Mouse (Mus musculus): ENCODE measurements around the gene Tmem150b. TPM values are rescaled to one million over a fixed set of nuclear protein-coding genes. Genes with fewer than 3 reads are reported as not detected.

Gene Tmem150b
- polyA plus RNA-seq, 1 experiment, result not detected

DNA sequence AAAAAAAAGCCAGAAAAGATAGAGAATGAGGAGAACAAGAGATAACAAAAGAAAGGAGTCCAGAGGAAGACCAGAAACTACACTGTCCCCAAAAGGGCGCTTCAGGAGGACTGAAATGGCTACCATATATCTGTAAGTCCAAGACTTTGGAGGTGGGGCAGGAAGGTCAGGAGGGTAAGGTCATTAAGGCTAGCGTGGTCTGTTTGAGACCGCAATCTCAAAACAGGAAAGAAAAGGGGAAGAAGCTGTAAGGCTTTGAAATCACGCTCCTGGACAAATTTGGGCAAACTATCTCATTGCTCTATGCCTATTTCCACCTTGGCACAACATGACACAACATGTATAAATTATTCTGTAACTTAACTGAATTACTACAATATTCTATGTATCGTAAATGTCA is 41.7 kb downstream of the Tmem150b start:
- no peak for TF ChIP-seq CTCF (IDR thresholded peaks at IDR 0.05; ENCODE audit: insufficient read depth, low read depth, low read length)
- no peak for TF ChIP-seq POLR2A (IDR thresholded peaks at IDR 0.05; ENCODE audit: insufficient read depth, low read depth, low read length)
- WGBS, result 94% methylated on average over 5 of the region's 5 CpGs
- Histone ChIP-seq H3K27ac (ENCODE audit: insufficient read depth, low read depth, low read length) (no peak overlapping the region), H3K4me1 (ENCODE audit: control insufficient read depth, insufficient read depth, low read length) (peaks cover 4% of the 10 kb centered on the region), H3K4me3 (ENCODE audit: insufficient read depth, low read depth, low read length) (no peak overlapping the region)

DNA sequence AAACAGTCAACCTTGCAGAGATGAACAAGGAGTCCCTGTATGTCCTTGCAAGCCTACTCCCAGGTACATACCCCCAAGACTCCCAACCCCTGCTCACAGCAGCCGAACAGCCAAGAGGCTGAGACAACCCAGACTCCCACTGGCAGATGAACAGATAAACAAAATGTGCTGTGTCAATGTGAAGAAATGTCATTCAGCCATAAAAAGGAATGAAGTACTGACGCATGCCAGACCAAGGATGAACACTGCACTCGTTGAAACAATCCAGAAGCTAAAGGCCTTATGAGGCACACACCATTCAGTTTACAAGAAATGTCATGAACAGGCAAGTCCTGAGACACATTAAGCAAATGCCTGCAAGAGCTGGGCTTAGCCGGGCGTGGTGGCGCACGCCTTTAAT is 49.8 kb downstream of the Tmem150b start:
- H3K27ac ChIP-seq (ENCODE audit: insufficient read depth, low read depth, low read length), result no peak overlapping the region
- H3K4me3 ChIP-seq (ENCODE audit: insufficient read depth, low read depth, low read length), result no peak overlapping the region
- 94% methylated on average over 7 of the region's 7 CpGs for WGBS

GRCm38 (mm10) chr7:4674114-4674731 is 50.8 kb downstream of the Tmem150b start:
- 90% methylated on average over 12 of the region's 12 CpGs for WGBS
- H3K27ac ChIP-seq (ENCODE audit: insufficient read depth, low read depth, low read length), result no peak overlapping the region
- no peaks in the 10 kb centered on the region for H3K4me1 ChIP-seq (ENCODE audit: control insufficient read depth, insufficient read depth, low read length)
- TF ChIP-seq POLR2A (IDR thresholded peaks at IDR 0.05; ENCODE audit: insufficient read depth, low read depth, low read length), result no peak
- no peak overlapping the region for H3K4me3 ChIP-seq (ENCODE audit: insufficient read depth, low read depth, low read length)

More for the DNA sequence above, 49.8 kb downstream of the Tmem150b start:
- no peaks in the 10 kb centered on the region for H3K4me1 ChIP-seq (ENCODE audit: control insufficient read depth, insufficient read depth, low read length)
- no peak for TF ChIP-seq POLR2A (IDR thresholded peaks at IDR 0.05; ENCODE audit: insufficient read depth, low read depth, low read length)
- no peak for TF ChIP-seq CTCF (IDR thresholded peaks at IDR 0.05; ENCODE audit: insufficient read depth, low read depth, low read length)

- Histone ChIP-seq H3K27ac (ENCODE audit: insufficient read depth, low read depth, low read length) (no peak overlapping the region), H3K4me3 (ENCODE audit: insufficient read depth, low read depth, low read length) (no peak overlapping the region), H3K4me1 (ENCODE audit: control insufficient read depth, insufficient read depth, low read length) (no peaks in the 10 kb centered on the region)
- WGBS, result 65% methylated on average over 4 of the region's 4 CpGs
- no peak for TF ChIP-seq POLR2A (IDR thresholded peaks at IDR 0.05; ENCODE audit: insufficient read depth, low read depth, low read length)
- no peak for TF ChIP-seq CTCF (IDR thresholded peaks at IDR 0.05; ENCODE audit: insufficient read depth, low read depth, low read length)
These were observed 53.1 kb downstream of the Tmem150b start for GRCm38 (mm10) chr7:4671956-4672355.

- TF ChIP-seq POLR2A (IDR thresholded peaks at IDR 0.05; ENCODE audit: insufficient read depth, low read depth, low read length) (no peak), CTCF (IDR thresholded peaks at IDR 0.05; ENCODE audit: insufficient read depth, low read depth, low read length) (no peak)
- Histone ChIP-seq H3K4me1 (ENCODE audit: control insufficient read depth, insufficient read depth, low read length) (no peaks in the 10 kb centered on the region), H3K4me3 (ENCODE audit: insufficient read depth, low read depth, low read length) (no peak overlapping the region), H3K27ac (ENCODE audit: insufficient read depth, low read depth, low read length) (no peak overlapping the region)
- 91% methylated on average over 8 of the region's 8 CpGs for WGBS
These were observed 54.3 kb downstream of the Tmem150b start for GRCm38 (mm10) chr7:4670655-4671255.

DNA sequence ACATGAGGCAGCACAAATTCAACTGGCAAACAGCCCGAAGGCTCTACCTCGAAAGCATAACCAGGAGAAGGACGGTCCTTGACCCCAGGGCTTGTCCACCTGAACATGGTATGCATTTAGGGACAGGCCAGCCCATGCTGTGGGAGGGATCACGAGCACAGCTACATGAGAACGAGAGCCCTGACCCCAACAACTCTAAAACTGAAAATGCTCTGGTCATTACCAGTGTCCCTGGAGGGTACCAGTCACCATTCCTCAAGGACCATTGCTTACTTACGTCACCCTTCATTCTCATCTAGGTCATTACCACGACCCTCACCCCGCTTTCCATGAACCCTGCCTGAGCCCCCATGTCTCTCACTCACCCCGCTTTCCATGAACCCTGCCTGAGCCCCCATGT is 55.9 kb downstream of the Tmem150b start:
- 95% methylated on average over 9 of the region's 9 CpGs for WGBS
- H3K4me1 ChIP-seq (ENCODE audit: control insufficient read depth, insufficient read depth, low read length), result no peaks in the 10 kb centered on the region
- H3K27ac ChIP-seq (ENCODE audit: insufficient read depth, low read depth, low read length), result no peak overlapping the region
- no peak overlapping the region for H3K4me3 ChIP-seq (ENCODE audit: insufficient read depth, low read depth, low read length)
- TF ChIP-seq POLR2A (IDR thresholded peaks at IDR 0.05; ENCODE audit: insufficient read depth, low read depth, low read length) (no peak), CTCF (IDR thresholded peaks at IDR 0.05; ENCODE audit: insufficient read depth, low read depth, low read length) (no peak)

- WGBS, result 90% methylated on average over 8 of the region's 8 CpGs
- Histone ChIP-seq H3K4me3 (ENCODE audit: insufficient read depth, low read depth, low read length) (no peak overlapping the region), H3K27ac (ENCODE audit: insufficient read depth, low read depth, low read length) (no peak overlapping the region), H3K4me1 (ENCODE audit: control insufficient read depth, insufficient read depth, low read length) (no peaks in the 10 kb centered on the region)
- TF ChIP-seq POLR2A (IDR thresholded peaks at IDR 0.05; ENCODE audit: insufficient read depth, low read depth, low read length) (no peak), CTCF (IDR thresholded peaks at IDR 0.05; ENCODE audit: insufficient read depth, low read depth, low read length) (no peak)
These were observed 56.5 kb downstream of the Tmem150b start for GRCm38 (mm10) chr7:4668506-4668905.

GRCm38 (mm10) chr7:4666871-4667270 is 58.2 kb downstream of the Tmem150b start:
- no peak overlapping the region for H3K27ac ChIP-seq (ENCODE audit: insufficient read depth, low read depth, low read length)
- no peak overlapping the region for H3K4me3 ChIP-seq (ENCODE audit: insufficient read depth, low read depth, low read length)
- 99% methylated on average over 5 of the region's 5 CpGs for WGBS
- TF ChIP-seq CTCF (IDR thresholded peaks at IDR 0.05; ENCODE audit: insufficient read depth, low read depth, low read length) (no peak), POLR2A (IDR thresholded peaks at IDR 0.05; ENCODE audit: insufficient read depth, low read depth, low read length) (no peak)
- H3K4me1 ChIP-seq (ENCODE audit: control insufficient read depth, insufficient read depth, low read length), result peaks cover 3% of the 10 kb centered on the region; the same call in 1 of the 2 replicates

GRCm38 (mm10) chr7:4663742-4664141 is 61.3 kb downstream of the Tmem150b start:
- H3K4me1 ChIP-seq (ENCODE audit: control insufficient read depth, insufficient read depth, low read length), result peaks cover 8% of the 10 kb centered on the region; the same call in 1 of the 2 replicates
- 87% methylated on average over 2 of the region's 2 CpGs for WGBS
- TF ChIP-seq CTCF (IDR thresholded peaks at IDR 0.05; ENCODE audit: insufficient read depth, low read depth, low read length) (no peak), POLR2A (IDR thresholded peaks at IDR 0.05; ENCODE audit: insufficient read depth, low read depth, low read length) (no peak)
- H3K4me3 ChIP-seq (ENCODE audit: insufficient read depth, low read depth, low read length), result no peak overlapping the region
- H3K27ac ChIP-seq (ENCODE audit: insufficient read depth, low read depth, low read length), result no peak overlapping the region

All from olfactory bulb, adult 2 months (tissue).